Mouse (Mus musculus): ENCODE measurements around the gene Tbx2.
A peak's percentile ranks its signal among the peaks of the same experiment; 100 is the strongest.

The Tbx2 gene

DNA sequence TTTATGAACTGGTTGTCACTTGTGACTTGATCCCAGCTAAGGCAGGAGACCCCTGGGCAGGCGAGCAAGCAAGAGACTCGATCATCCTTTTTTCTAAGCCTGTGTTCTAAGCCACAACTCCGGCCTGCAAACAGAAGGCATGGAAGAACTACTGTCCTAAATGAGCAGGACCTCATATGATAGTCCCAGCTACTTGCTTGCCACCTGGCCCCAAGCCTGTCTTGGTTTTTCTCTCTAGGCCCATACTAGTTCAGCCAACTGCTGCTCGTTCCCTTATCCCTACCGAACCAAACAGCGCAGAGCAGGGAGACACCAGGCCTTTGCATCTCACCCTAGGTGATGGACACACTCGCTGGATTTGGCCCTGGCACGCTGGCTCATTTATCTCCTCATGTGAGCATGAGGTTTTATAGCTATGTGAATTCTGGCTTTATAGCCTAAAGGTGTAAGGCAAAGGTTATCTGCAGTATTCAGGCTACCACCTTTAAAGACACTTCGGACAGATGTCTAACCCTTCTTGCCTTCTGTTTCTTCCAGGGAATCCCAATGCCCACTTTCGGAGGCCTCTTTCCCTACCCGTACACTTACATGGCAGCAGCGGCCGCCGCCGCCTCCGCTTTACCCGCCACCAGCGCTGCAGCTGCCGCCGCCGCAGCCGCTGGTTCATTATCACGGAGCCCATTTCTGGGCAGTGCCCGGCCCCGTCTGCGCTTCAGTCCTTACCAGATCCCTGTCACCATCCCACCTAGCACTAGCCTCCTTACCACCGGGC lies 7.9 kb downstream of the Tbx2 start:
- no peak for DNase-seq (ENCODE audit: low read depth, low spot score)

DNA sequence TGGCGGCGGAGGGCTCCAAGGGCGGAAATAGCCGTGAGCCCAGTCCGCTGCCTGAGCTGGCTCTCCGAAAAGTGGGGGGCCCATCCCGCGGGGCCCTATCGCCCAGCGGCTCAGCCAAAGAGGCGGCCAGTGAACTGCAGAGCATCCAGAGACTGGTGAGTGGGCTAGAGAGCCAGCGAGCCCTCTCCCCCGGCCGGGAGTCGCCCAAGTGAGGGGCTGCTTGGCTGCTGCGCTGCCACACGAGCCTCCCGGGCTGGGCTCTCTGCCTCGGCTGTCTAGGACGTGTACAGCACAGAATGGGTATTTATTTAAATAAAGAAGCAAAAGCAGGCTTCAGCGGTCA lies 8.4 kb downstream of the Tbx2 start:
- DNase-seq (ENCODE audit: low read depth, low spot score), result no peak

GRCm38 (mm10) chr11:85841211-85841681 lies 8.9 kb downstream of the Tbx2 start:
- no peak for DNase-seq (ENCODE audit: low read depth, low spot score)

GRCm38 (mm10) chr11:85841980-85842379 lies 9.6 kb downstream of the Tbx2 start:
- DNase-seq (ENCODE audit: low read depth, low spot score), result no peak

DNA sequence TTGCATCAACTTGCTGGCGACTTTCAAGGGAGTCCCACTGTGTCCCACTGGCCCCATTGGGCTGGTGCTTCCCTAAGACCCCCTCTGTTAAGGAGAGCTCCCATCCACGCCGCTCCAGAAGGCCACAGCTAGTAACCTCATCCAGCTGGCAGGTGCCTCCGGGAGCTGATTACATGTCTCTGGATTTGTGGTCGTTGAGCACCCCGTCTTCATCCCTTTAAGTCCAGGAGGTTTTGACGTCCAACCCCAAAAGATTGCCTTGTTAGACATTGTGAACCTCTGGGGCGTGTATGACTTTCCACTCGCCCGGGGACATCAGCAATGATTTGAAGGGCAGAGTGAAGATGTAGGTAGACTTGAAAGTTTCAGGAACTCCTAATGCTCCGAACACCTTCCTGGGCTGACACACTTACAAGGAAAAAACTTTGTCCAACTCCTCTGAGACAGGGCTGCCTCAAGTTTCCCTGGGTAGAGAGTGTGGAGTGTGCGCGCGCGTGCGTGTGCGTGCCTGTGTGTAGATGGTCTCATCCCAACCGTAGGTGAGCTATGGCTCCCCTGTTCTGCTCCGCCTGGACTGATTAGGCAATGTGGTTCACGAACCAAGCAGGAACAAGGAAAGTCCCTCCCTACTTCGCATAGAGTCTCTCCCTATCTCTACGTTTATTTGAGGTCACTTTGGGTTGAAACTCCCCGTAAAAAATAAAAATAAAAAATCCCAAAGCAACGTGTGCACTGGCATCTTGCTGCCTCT lies 10.4 kb downstream of the Tbx2 start:
- DNase-seq (ENCODE audit: low read depth, low spot score), result no peak

- no peak for DNase-seq (ENCODE audit: low read depth, low spot score)
Observed at GRCm38 (mm10) chr11:85843347-85843692, 11.0 kb downstream of the Tbx2 start.

- DNase-seq (ENCODE audit: low read depth, low spot score), result no peak
Observed at GRCm38 (mm10) chr11:85844144-85844965, 12.0 kb downstream of the Tbx2 start.

DNA sequence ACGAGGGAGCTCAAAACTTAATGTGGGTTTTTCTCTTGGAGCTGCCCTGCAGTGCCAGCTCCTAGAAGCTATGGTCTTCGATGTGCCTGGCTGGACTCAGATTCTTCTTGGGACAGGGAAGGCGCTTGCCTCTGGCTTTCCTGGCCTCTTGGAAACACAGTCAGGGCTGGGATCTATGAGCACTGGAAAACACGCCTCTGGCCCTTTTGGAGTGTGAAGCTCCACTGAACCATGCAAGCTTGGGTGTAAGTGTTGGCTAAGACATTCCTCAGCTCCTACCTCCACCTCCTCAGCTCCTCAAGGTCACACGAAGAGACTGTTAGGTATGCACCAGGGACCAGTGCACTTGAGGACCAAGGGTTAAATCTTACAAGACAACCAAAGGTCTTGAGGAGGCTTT lies 12.6 kb downstream of the Tbx2 start:
- no peak for DNase-seq (ENCODE audit: low read depth, low spot score)

- no peak for DNase-seq (ENCODE audit: low read depth, low spot score)
Observed at GRCm38 (mm10) chr11:85845921-85846320, 13.6 kb downstream of the Tbx2 start.

- DNase-seq (ENCODE audit: low read depth, low spot score), result no peak
Observed at GRCm38 (mm10) chr11:85846509-85846908, 14.2 kb downstream of the Tbx2 start.

DNA sequence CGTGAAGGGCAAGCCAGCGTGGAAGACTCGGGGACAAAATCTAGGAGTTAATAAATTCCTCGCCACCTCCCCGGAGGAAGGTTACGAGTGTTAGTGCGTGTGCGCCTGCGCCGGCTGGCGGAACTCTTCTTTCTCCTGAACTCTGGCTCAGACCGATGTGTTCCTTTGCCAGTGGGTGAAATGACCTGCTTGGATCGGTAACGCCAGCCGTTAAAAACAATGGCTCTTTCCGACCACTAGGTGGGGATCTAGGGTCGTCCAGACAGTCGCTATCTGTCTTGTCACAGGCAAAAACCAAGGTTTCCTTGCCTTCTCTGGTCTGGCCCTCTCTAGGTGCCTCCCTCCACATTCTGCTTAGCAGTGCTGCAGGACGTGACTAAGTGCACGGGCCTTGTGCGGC lies 16.7 kb downstream of the Tbx2 start:
- DNase-seq (ENCODE audit: low read depth, low spot score), result peak; percentile 88

GRCm38 (mm10) chr11:85850233-85850632 lies 17.9 kb downstream of the Tbx2 start, which contains the start of gene Gm11444:
TSS of gene Gm11444 (minus strand) at chr11:85850333.
- DNase-seq (ENCODE audit: low read depth, low spot score), result no peak

- no peak for DNase-seq (ENCODE audit: low read depth, low spot score)
Observed at GRCm38 (mm10) chr11:85850758-85851157, 18.4 kb downstream of the Tbx2 start.

DNA sequence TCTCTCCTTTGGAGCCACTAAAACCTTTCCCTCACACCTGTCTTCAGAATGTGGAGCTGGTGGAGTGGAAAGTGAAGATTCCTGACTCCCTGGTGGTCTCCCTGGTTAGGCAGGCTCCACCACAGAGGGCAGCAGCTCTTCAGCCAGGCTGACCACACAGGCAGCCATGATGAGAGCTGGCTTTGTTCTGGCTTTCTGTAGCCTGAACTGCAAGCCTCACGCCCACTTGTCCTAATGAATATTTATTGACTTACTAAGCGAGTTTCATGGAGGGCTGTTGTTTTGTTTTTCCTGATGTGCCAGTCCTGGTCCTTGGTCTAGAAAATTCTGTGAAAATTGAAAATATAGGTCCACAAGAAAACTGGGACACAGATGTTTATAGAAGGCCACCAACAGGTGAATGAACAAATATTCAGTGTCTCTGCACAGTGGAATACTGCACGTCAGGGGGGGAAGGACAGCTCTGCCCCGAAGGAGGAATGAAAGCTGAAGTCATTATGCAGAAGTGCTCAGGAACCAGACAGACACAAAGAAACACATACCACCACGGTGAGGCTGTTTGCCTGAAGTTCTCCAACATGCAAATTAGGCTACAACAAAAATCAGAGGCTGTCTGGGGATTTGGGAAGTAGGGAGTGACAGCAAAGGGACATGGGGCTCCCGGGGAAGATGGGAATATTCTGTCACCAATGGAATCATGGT lies 25.8 kb downstream of the Tbx2 start:
- no peak for DNase-seq (ENCODE audit: low read depth, low spot score)

DNA sequence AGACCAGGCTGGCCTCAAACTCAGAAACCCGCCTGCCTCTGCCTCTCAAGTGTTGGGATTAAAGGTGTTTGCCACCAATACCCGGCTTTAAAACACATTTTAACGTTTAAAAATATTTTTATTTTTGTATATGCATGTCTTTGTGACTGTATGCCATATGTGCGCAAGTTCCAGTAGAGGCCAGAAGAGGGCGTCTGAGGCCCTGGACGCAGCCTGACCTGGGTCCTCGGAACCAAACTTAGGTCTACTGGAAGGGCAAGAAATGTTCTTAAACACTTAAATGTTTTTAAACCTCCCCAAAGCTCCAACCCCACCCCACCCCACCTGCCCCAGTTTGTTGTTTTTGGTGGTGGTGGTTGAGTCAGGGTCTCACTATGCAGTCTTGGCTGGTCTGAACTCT lies 32.0 kb downstream of the Tbx2 start:
- DNase-seq (ENCODE audit: low read depth, low spot score), result no peak

GRCm38 (mm10) chr11:85876059-85876788 lies 43.9 kb downstream of the Tbx2 start:
- DNase-seq (ENCODE audit: low read depth, low spot score), result no peak

DNA sequence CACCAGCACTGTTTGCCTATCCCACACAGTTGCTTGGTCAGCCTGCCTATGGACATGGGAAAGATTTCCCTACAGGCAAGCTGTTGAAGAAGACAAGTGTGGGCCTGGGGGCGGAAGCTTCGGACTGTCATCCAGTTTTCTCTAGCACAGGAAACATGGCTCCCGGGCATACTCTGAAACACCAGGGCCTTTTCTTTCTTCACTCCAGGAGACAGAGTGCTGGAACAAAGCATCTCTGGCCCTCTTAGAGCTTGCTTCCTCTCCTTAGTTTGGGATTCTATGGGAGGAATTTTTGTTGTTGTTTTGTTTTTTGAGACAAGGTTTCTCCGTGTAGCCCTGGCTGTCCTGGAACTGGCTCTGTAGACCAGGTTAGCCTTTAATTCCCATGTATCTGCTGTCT lies 52.1 kb downstream of the Tbx2 start:
- DNase-seq (ENCODE audit: low read depth, low spot score), result no peak

GRCm38 (mm10) chr11:85885665-85886428 lies 53.5 kb downstream of the Tbx2 start, which contains the start of gene Tbx4:
TSS of gene Tbx4 (plus strand) at chr11:85886422.
- no peak for DNase-seq (ENCODE audit: low read depth, low spot score)

GRCm38 (mm10) chr11:85886429-85886785 lies 54.1 kb downstream of the Tbx2 start:
- no peak for DNase-seq (ENCODE audit: low read depth, low spot score)

- no peak for DNase-seq (ENCODE audit: low read depth, low spot score)
Observed at GRCm38 (mm10) chr11:85887273-85887672, 54.9 kb downstream of the Tbx2 start.

Data from WW6 (cell line).